Mouse (Mus musculus): ENCODE results near the gene Vwc2l. TPM values are rescaled to one million over a fixed set of nuclear protein-coding genes. Genes with fewer than 3 reads are reported as not detected.

Gene Vwc2l
- polyA plus RNA-seq, 1 experiment from 2014 or later = 0.21 TPM

- H3K9me3 ChIP-seq (replicated peaks) = no peaks in the 10 kb centered on the region
- no peak overlapping the region for H3K9ac ChIP-seq
- no peaks in the 10 kb centered on the region for H3K36me3 ChIP-seq
- H3K4me3 ChIP-seq (replicated peaks) = no peak overlapping the region
- H3K27me3 ChIP-seq = no peaks in the 10 kb centered on the region; the same call in 1 of the 2 replicates
- ATAC-seq (replicated peaks; ENCODE audit: low FRiP score) = no peak
- H3K4me1 ChIP-seq = no peaks in the 10 kb centered on the region
- H3K27ac ChIP-seq = no peak overlapping the region
- H3K4me2 ChIP-seq = no peak overlapping the region
Measured at GRCm38 (mm10) chr1:70845276-70845675, 119.8 kb downstream of the Vwc2l start.

DNA sequence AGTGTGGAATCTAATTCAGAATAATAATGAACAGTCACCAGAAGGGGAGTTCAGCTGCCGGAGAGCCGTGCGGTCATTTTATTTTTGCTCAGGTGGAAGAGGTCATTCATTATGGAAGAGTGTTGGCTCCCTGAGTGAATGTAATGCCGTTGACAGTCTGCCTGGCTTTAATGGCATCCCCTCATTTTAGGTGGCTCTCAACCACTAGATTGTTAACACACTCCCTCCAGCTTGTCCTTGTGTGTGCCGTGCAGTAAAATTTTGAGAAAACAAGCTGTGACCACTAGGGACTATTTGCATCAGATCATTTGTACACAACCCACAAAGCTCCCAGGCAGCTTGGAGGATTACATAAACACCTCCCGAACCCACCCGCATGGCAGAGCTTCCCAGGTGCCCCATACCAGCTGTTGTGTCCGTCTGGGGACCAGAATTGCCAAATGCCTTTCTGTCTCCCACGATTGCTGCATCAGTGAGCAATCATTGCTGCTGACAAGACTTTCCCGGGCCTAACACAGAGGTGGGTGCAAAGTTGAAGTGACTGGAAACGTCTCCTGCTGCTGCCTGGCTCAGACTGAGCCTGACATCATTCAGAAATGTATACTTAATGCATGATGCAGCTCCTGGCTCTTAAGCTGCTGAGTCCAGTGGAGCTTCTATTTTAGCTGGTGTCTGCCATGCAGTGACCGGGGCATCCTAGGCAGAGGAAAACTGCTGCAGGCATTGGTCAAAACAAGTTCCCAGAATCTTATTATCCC lies 126.3 kb downstream of the Vwc2l start:
- Histone ChIP-seq H3K4me2 (no peak overlapping the region), H3K4me3 (replicated peaks) (no peak overlapping the region), H3K36me3 (no peaks in the 10 kb centered on the region), H3K9me3 (replicated peaks) (no peaks in the 10 kb centered on the region), H3K27me3 (peaks cover 3% of the 10 kb centered on the region; the same call in 1 of the 2 replicates), H3K9ac (no peak overlapping the region), H3K4me1 (no peaks in the 10 kb centered on the region), H3K27ac (no peak overlapping the region)
- ATAC-seq (replicated peaks; ENCODE audit: low FRiP score) = no peak
- 62% methylated on average over 12 of the region's 12 CpGs for WGBS

DNA sequence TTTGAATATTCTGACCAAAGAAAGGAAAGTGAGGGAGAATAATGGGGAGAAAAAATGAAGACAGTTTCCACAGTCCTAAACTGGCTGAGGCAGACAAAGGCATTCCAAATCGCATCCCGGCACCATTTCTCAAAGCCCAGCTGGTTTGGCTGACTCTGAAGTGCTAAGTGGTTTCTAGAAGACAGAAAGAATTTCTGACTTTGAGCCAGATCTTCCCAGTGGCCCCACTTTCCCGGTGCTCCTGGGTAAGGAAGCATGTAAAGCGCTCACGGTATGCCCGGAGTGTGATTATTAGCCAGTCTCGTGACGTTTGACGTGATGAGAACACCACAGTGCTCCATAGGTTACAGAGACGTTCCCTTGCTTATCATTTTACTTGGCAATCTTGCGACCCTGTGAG lies 127.9 kb downstream of the Vwc2l start:
- no peaks in the 10 kb centered on the region for H3K9me3 ChIP-seq (replicated peaks)
- peaks cover 3% of the 10 kb centered on the region; the same call in 1 of the 2 replicates for H3K27me3 ChIP-seq
- H3K36me3 ChIP-seq = no peaks in the 10 kb centered on the region
- H3K9ac ChIP-seq = no peak overlapping the region
- H3K4me3 ChIP-seq (replicated peaks) = no peak overlapping the region
- no peak overlapping the region for H3K27ac ChIP-seq
- no peaks in the 10 kb centered on the region for H3K4me1 ChIP-seq
- no peak for ATAC-seq (replicated peaks; ENCODE audit: low FRiP score)
- 86% methylated on average over 11 of the region's 11 CpGs for WGBS
- no peak overlapping the region for H3K4me2 ChIP-seq

GRCm38 (mm10) chr1:70855912-70856311 lies 130.4 kb downstream of the Vwc2l start:
- H3K4me1 ChIP-seq = no peaks in the 10 kb centered on the region
- H3K9me3 ChIP-seq (replicated peaks) = no peaks in the 10 kb centered on the region
- no peak overlapping the region for H3K4me2 ChIP-seq
- no peak overlapping the region for H3K27ac ChIP-seq
- H3K9ac ChIP-seq = no peak overlapping the region
- no peaks in the 10 kb centered on the region for H3K36me3 ChIP-seq
- no peak overlapping the region for H3K4me3 ChIP-seq (replicated peaks)
- WGBS = 75% methylated on average over 5 of the region's 5 CpGs
- no peak for ATAC-seq (replicated peaks; ENCODE audit: low FRiP score)
- H3K27me3 ChIP-seq = peaks cover 3% of the 10 kb centered on the region; the same call in 1 of the 2 replicates

GRCm38 (mm10) chr1:70861672-70862071 lies 136.2 kb downstream of the Vwc2l start:
- Histone ChIP-seq H3K27ac (no peak overlapping the region), H3K4me2 (no peak overlapping the region), H3K9me3 (replicated peaks) (no peaks in the 10 kb centered on the region), H3K4me3 (replicated peaks) (no peak overlapping the region), H3K9ac (no peak overlapping the region), H3K27me3 (no peaks in the 10 kb centered on the region), H3K36me3 (no peaks in the 10 kb centered on the region), H3K4me1 (no peaks in the 10 kb centered on the region)
- 54% methylated on average over 2 of the region's 2 CpGs for WGBS
- no peak for ATAC-seq (replicated peaks; ENCODE audit: low FRiP score)

GRCm38 (mm10) chr1:70866137-70866536 lies 140.6 kb downstream of the Vwc2l start:
- no peak for ATAC-seq (replicated peaks; ENCODE audit: low FRiP score)
- 47% methylated on average over 5 of the region's 5 CpGs for WGBS
- Histone ChIP-seq H3K27ac (no peak overlapping the region), H3K4me3 (replicated peaks) (no peak overlapping the region), H3K9me3 (replicated peaks) (no peaks in the 10 kb centered on the region), H3K4me1 (no peaks in the 10 kb centered on the region), H3K9ac (no peak overlapping the region), H3K27me3 (no peaks in the 10 kb centered on the region), H3K4me2 (no peak overlapping the region), H3K36me3 (no peaks in the 10 kb centered on the region)

DNA sequence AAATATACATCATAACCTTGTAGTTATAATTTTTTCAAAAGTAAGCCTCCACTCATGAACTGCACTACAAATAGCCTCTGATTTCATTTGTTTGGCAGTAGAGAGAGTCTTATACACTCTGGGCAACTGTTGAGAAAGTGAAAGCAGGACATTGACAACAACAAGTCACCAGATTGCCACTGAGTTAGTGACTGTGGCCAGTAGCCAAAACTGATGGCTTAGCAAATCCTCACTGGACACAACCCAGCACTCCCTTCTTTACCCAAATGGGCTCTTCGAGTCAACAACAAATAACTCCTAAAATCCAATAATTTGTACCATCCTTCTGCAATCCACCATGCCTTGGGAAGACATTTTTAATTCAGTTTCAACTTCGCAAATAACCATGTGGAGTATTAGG lies 155.0 kb downstream of the Vwc2l start:
- Histone ChIP-seq H3K9ac (no peak overlapping the region), H3K4me3 (replicated peaks) (no peak overlapping the region), H3K4me2 (no peak overlapping the region), H3K4me1 (no peaks in the 10 kb centered on the region), H3K9me3 (replicated peaks) (no peaks in the 10 kb centered on the region), H3K36me3 (no peaks in the 10 kb centered on the region), H3K27ac (no peak overlapping the region), H3K27me3 (no peaks in the 10 kb centered on the region)
- ATAC-seq (replicated peaks; ENCODE audit: low FRiP score) = no peak
- WGBS = 89% methylated on average over 2 of the region's 2 CpGs

DNA sequence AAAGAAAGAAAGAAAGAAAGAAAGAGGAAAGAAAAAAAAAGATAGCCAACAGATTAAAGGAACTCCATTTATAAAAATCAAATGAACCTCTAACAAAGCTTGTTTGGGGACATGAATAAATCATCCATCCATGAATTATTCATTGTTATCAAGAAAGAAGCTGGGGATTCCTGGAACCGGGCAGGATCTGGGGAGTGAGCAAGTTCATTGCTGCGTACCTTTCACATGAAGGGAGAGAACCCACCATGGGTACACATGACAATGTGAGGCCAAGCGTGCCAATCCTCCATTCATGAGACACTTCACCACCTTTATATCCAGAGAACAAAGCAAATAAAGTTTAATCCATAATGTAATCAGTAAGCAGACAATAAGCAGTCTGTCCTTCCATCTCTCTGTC lies 155.8 kb downstream of the Vwc2l start:
- no peaks in the 10 kb centered on the region for H3K36me3 ChIP-seq
- no peak overlapping the region for H3K4me2 ChIP-seq
- ATAC-seq (replicated peaks; ENCODE audit: low FRiP score) = no peak
- WGBS = 75% methylated on average over 3 of the region's 3 CpGs
- no peak overlapping the region for H3K27ac ChIP-seq
- H3K4me1 ChIP-seq = no peaks in the 10 kb centered on the region
- no peak overlapping the region for H3K4me3 ChIP-seq (replicated peaks)
- H3K9me3 ChIP-seq (replicated peaks) = no peaks in the 10 kb centered on the region
- H3K9ac ChIP-seq = no peak overlapping the region
- H3K27me3 ChIP-seq = no peaks in the 10 kb centered on the region

- H3K27ac ChIP-seq = no peak overlapping the region
- no peak overlapping the region for H3K4me2 ChIP-seq
- 84% methylated on average over 4 of the region's 4 CpGs for WGBS
- no peaks in the 10 kb centered on the region for H3K27me3 ChIP-seq
- H3K4me1 ChIP-seq = no peaks in the 10 kb centered on the region
- H3K9me3 ChIP-seq (replicated peaks) = no peaks in the 10 kb centered on the region
- no peaks in the 10 kb centered on the region for H3K36me3 ChIP-seq
- no peak overlapping the region for H3K9ac ChIP-seq
- H3K4me3 ChIP-seq (replicated peaks) = no peak overlapping the region
- no peak for ATAC-seq (replicated peaks; ENCODE audit: low FRiP score)
Measured at GRCm38 (mm10) chr1:70884156-70884555, 158.6 kb downstream of the Vwc2l start.

- WGBS = 58% methylated on average over 3 of the region's 3 CpGs
- Histone ChIP-seq H3K4me3 (replicated peaks) (no peak overlapping the region), H3K27ac (no peak overlapping the region), H3K27me3 (no peaks in the 10 kb centered on the region), H3K9me3 (replicated peaks) (no peaks in the 10 kb centered on the region), H3K9ac (no peak overlapping the region), H3K4me2 (no peak overlapping the region), H3K36me3 (no peaks in the 10 kb centered on the region), H3K4me1 (no peaks in the 10 kb centered on the region)
- peak; percentile 69; the same call in 1 of the 2 replicates for ATAC-seq (replicated peaks; ENCODE audit: low FRiP score)
Measured at GRCm38 (mm10) chr1:70902311-70902710, 176.8 kb downstream of the Vwc2l start.

- 98% methylated on average over 2 of the region's 2 CpGs for WGBS
- H3K4me1 ChIP-seq = no peaks in the 10 kb centered on the region
- no peak for ATAC-seq (replicated peaks; ENCODE audit: low FRiP score)
- no peak overlapping the region for H3K27ac ChIP-seq
- no peak overlapping the region for H3K4me3 ChIP-seq (replicated peaks)
- H3K36me3 ChIP-seq = no peaks in the 10 kb centered on the region
- H3K4me2 ChIP-seq = no peak overlapping the region
- no peaks in the 10 kb centered on the region for H3K27me3 ChIP-seq
- H3K9ac ChIP-seq = no peak overlapping the region
- H3K9me3 ChIP-seq (replicated peaks) = no peaks in the 10 kb centered on the region
Measured at GRCm38 (mm10) chr1:70907366-70907765, 181.9 kb downstream of the Vwc2l start.

DNA sequence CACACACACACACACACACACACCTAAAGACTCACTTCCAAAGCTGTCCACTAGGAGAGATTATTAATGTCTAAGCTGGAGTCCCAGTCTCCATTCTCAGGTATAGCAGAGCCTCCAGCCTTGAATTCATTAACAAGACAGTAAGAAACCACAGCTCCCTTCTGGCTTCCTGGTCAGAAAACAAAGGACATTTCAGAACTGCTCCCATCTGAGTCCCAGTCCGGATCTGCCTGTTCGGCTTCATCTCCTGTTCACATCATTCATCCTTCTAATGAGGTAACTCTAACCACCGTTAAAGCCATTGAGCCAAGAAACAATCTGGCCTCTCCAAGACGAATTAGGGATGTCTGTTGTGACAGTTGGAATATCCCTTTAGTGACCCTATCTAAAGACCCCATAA lies 185.7 kb downstream of the Vwc2l start:
- Histone ChIP-seq H3K36me3 (no peaks in the 10 kb centered on the region), H3K9me3 (replicated peaks) (no peaks in the 10 kb centered on the region), H3K4me2 (no peak overlapping the region), H3K9ac (no peak overlapping the region), H3K27me3 (no peaks in the 10 kb centered on the region), H3K27ac (no peak overlapping the region), H3K4me3 (replicated peaks) (no peak overlapping the region), H3K4me1 (no peaks in the 10 kb centered on the region)
- WGBS = 20% methylated on average over 4 of the region's 4 CpGs
- 0 out of 2 replicates have a peak, but pooled peaks have one; percentile 49 for ATAC-seq (replicated peaks; ENCODE audit: low FRiP score)

DNA sequence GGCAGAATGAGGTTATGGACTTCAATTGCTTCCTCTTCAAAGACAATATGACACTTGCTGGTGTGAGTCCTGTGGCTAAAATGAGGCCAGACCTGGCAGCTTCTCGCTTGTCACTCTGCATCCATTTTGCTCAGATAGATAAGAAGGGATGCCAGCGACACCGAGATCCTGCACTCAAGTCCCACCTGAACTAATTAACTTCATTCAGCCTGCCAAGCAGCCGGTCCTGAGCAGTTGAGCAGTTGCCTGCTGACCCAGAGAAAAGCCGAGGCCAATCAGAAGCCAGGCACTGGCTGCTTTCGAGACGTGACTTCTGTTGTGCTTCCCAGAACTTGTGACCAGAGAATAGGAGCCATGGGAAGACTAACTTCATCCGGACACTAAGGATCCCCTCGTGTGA lies 187.6 kb downstream of the Vwc2l start:
- ATAC-seq (replicated peaks; ENCODE audit: low FRiP score) = no peak

More for the DNA sequence above, 187.6 kb downstream of the Vwc2l start:
- H3K36me3 ChIP-seq = no peaks in the 10 kb centered on the region
- H3K4me2 ChIP-seq = no peak overlapping the region
- no peaks in the 10 kb centered on the region for H3K27me3 ChIP-seq
- H3K9ac ChIP-seq = no peak overlapping the region
- no peaks in the 10 kb centered on the region for H3K4me1 ChIP-seq
- H3K9me3 ChIP-seq (replicated peaks) = no peaks in the 10 kb centered on the region
- WGBS = 38% methylated on average over 9 of the region's 9 CpGs
- no peak overlapping the region for H3K27ac ChIP-seq
- no peak overlapping the region for H3K4me3 ChIP-seq (replicated peaks)

All from kidney, embryonic 15.5 days (tissue).